Mouse (Mus musculus): Measurements from ENCODE around the gene Thap8. TPM values are rescaled to one million over a fixed set of nuclear protein-coding genes. Genes with fewer than 3 reads are reported as not detected.

Thap8 gene
- polyA plus RNA-seq, 1 experiment from 2014 or later = 0.66 TPM

- WGBS = 84% methylated on average over 5 of the region's 5 CpGs
- no peaks in the 10 kb centered on the region for H3K27me3 ChIP-seq
These were observed 44.5 kb downstream of the Thap8 start for GRCm38 (mm10) chr7:30324300-30324944.

DNA sequence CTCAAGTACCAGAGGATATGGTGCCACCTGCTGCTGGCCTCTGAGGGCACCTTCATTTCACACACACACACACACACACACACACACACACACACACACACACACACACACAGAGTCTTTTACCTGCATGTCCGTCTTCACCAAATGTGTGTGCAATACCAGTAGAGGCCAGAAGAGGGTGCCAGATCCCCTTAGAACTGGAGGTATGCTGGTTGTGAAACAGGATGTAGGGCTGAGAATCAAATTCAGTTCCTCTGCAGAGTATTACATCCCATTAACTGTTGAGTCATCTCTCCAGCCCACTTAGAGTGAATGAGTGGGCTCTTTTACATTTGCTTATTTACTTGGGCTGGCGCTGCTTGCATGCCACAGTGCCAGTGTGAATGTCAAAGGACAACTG lies 45.5 kb downstream of the Thap8 start:
- 33% methylated on average over 2 of the region's 2 CpGs for WGBS
- H3K27ac ChIP-seq (replicated peaks) = no peak overlapping the region
- H3K4me2 ChIP-seq (replicated peaks) = no peak overlapping the region
- no peak for ATAC-seq (replicated peaks)
- no peaks in the 10 kb centered on the region for H3K36me3 ChIP-seq
- no peak overlapping the region for H3K4me3 ChIP-seq
- H3K9ac ChIP-seq (replicated peaks) = no peak overlapping the region
- peaks cover 19% of the 10 kb centered on the region for H3K4me1 ChIP-seq
- H3K27me3 ChIP-seq = no peaks in the 10 kb centered on the region
- H3K9me3 ChIP-seq = no peaks in the 10 kb centered on the region

More at GRCm38 (mm10) chr7:30324300-30324944, 44.5 kb downstream of the Thap8 start:
- no peaks in the 10 kb centered on the region for H3K9me3 ChIP-seq
- no peak overlapping the region for H3K27ac ChIP-seq (replicated peaks)
- H3K4me3 ChIP-seq = no peak overlapping the region
- no peak for ATAC-seq (replicated peaks)
- H3K4me1 ChIP-seq = peaks cover 19% of the 10 kb centered on the region
- H3K36me3 ChIP-seq = no peaks in the 10 kb centered on the region
- no peak overlapping the region for H3K4me2 ChIP-seq (replicated peaks)
- no peak overlapping the region for H3K9ac ChIP-seq (replicated peaks)

DNA sequence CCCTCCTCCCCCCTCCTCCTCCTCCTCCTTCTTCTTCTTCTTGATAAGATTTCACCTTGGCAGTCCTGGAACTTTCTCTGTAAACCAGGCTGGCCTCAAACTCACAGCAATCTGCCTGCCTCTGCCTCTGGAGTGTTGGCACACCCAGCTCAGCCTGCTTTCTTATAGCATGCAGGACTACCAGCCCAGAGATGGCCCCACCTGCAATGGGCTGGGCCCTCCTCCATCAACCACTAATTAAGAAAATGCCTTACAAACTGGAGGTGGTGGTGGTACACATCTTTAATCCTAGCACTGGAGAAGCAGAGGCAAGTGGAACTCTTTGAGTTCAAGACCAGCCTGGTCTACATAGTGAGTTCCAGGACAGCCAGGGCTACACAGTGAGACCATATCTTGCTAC lies 46.5 kb downstream of the Thap8 start:
- Histone ChIP-seq H3K36me3 (no peaks in the 10 kb centered on the region), H3K9ac (replicated peaks) (no peak overlapping the region), H3K27me3 (no peaks in the 10 kb centered on the region), H3K4me1 (peaks cover 11% of the 10 kb centered on the region), H3K4me2 (replicated peaks) (no peak overlapping the region), H3K27ac (replicated peaks) (no peak overlapping the region), H3K9me3 (no peaks in the 10 kb centered on the region), H3K4me3 (no peak overlapping the region)
- no peak for ATAC-seq (replicated peaks)

DNA sequence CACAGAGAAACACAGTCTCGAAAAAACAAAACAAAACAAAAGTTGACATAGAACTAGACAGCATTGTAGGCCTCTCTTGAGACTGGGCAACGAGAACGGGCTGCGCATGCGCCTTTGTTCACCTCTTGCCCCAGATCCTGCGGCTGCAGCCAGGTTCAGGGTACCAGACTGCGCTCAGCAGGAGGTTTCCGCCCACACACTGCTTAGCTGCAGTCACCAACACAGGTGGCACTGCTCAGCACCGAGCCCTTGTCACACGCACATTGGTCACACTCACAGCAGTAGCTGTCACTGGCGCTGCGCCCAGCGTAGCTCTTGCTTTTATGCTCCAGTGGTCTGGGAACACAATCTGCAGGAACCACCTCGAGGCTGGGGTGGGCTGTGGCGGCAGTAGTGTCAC lies 47.2 kb downstream of the Thap8 start:
- Histone ChIP-seq H3K27ac (replicated peaks) (no peak overlapping the region), H3K4me1 (peaks cover 15% of the 10 kb centered on the region), H3K9ac (replicated peaks) (no peak overlapping the region), H3K4me2 (replicated peaks) (no peak overlapping the region), H3K36me3 (no peaks in the 10 kb centered on the region), H3K4me3 (no peak overlapping the region), H3K9me3 (no peaks in the 10 kb centered on the region), H3K27me3 (no peaks in the 10 kb centered on the region)
- WGBS = 56% methylated on average over 15 of the region's 15 CpGs
- ATAC-seq (replicated peaks) = no peak

- no peak for ATAC-seq (replicated peaks)
- no peak overlapping the region for H3K4me2 ChIP-seq (replicated peaks)
- H3K4me3 ChIP-seq = no peak overlapping the region
- H3K27me3 ChIP-seq = no peaks in the 10 kb centered on the region
- H3K36me3 ChIP-seq = no peaks in the 10 kb centered on the region
- H3K9ac ChIP-seq (replicated peaks) = no peak overlapping the region
- no peaks in the 10 kb centered on the region for H3K9me3 ChIP-seq
- 50% methylated on average over 10 of the region's 10 CpGs for WGBS
- H3K4me1 ChIP-seq = peaks cover 19% of the 10 kb centered on the region
- H3K27ac ChIP-seq (replicated peaks) = no peak overlapping the region
These were observed 48.5 kb downstream of the Thap8 start for GRCm38 (mm10) chr7:30328379-30328778.

GRCm38 (mm10) chr7:30331887-30332286 lies 52.0 kb downstream of the Thap8 start:
- H3K36me3 ChIP-seq = no peaks in the 10 kb centered on the region
- peak; percentile 94 for ATAC-seq (replicated peaks)
- H3K4me2 ChIP-seq (replicated peaks) = peak overlapping the region; percentile 42
- H3K9me3 ChIP-seq = no peaks in the 10 kb centered on the region
- no peak overlapping the region; the same call in 1 of the 2 replicates for H3K9ac ChIP-seq (replicated peaks)
- no peaks in the 10 kb centered on the region; the same call in 1 of the 2 replicates for H3K27me3 ChIP-seq
- 0 out of 2 replicates have a peak overlapping the region, but pooled peaks have one; percentile 46 for H3K27ac ChIP-seq (replicated peaks)
- peak overlapping the region; percentile 24 for H3K4me3 ChIP-seq
- WGBS = 2% methylated on average over 13 of the region's 13 CpGs
- H3K4me1 ChIP-seq = peaks cover 48% of the 10 kb centered on the region

DNA sequence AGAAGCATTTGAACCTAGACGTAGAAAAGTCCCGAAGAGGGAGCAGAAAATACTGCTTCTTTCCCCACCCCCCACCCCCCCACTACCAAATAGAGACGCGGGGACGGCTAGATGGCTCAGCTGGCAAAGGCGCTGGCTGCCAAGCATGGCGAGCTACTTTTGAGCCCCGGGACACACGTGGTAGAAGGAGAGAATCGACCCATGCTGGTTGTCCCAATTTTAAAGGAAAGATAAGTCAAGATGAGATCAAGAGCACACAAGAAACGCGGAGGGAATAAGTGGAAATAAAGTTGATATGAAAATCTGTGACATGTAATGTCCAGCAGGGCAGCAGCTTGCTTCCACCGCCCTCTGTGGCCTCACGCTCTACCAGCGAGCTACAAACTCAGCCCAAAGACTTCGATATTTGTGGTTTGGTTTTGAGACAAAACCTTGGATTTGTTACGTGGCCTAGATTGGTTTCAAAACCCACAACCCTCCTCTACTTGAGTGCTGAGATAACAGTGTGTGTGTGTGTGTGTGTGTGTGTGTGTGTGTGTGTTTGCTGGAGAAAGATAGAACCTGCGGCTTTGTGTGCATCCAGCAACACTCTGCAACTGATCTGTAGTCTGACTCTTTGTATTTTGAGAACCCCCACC lies 52.8 kb downstream of the Thap8 start:
- H3K9me3 ChIP-seq = no peaks in the 10 kb centered on the region
- no peaks in the 10 kb centered on the region; the same call in 1 of the 2 replicates for H3K27me3 ChIP-seq
- no peak overlapping the region for H3K9ac ChIP-seq (replicated peaks)
- H3K27ac ChIP-seq (replicated peaks) = 0 out of 2 replicates have a peak overlapping the region, but pooled peaks have one; percentile 57
- 60% methylated on average over 18 of the region's 18 CpGs for WGBS
- H3K4me3 ChIP-seq = no peak overlapping the region
- no peak for ATAC-seq (replicated peaks)
- peaks cover 48% of the 10 kb centered on the region for H3K4me1 ChIP-seq
- H3K36me3 ChIP-seq = no peaks in the 10 kb centered on the region
- no peak overlapping the region for H3K4me2 ChIP-seq (replicated peaks)

- Histone ChIP-seq H3K4me3 (no peak overlapping the region), H3K36me3 (no peaks in the 10 kb centered on the region), H3K9me3 (no peaks in the 10 kb centered on the region), H3K9ac (replicated peaks) (no peak overlapping the region), H3K4me2 (replicated peaks) (no peak overlapping the region), H3K27ac (replicated peaks) (peak overlapping the region; percentile 57), H3K27me3 (no peaks in the 10 kb centered on the region; the same call in 1 of the 2 replicates), H3K4me1 (peaks cover 48% of the 10 kb centered on the region)
- WGBS = 13% methylated on average over 4 of the region's 4 CpGs
- peak; percentile 21; the same call in 1 of the 2 replicates for ATAC-seq (replicated peaks)
These were observed 53.5 kb downstream of the Thap8 start for GRCm38 (mm10) chr7:30333436-30333835.

GRCm38 (mm10) chr7:30334563-30334962 lies 54.7 kb downstream of the Thap8 start:
- H3K9ac ChIP-seq (replicated peaks) = no peak overlapping the region
- peaks cover 49% of the 10 kb centered on the region for H3K4me1 ChIP-seq
- no peak overlapping the region for H3K4me3 ChIP-seq
- no peak for ATAC-seq (replicated peaks)
- H3K36me3 ChIP-seq = no peaks in the 10 kb centered on the region
- no peaks in the 10 kb centered on the region; the same call in 1 of the 2 replicates for H3K27me3 ChIP-seq
- H3K9me3 ChIP-seq = no peaks in the 10 kb centered on the region
- H3K27ac ChIP-seq (replicated peaks) = no peak overlapping the region
- 51% methylated on average over 5 of the region's 5 CpGs for WGBS
- no peak overlapping the region for H3K4me2 ChIP-seq (replicated peaks)

GRCm38 (mm10) chr7:30335688-30336087 lies 55.8 kb downstream of the Thap8 start:
- Histone ChIP-seq H3K27me3 (no peaks in the 10 kb centered on the region; the same call in 1 of the 2 replicates), H3K4me3 (no peak overlapping the region), H3K36me3 (no peaks in the 10 kb centered on the region), H3K27ac (replicated peaks) (no peak overlapping the region), H3K4me1 (peaks cover 52% of the 10 kb centered on the region), H3K4me2 (replicated peaks) (no peak overlapping the region), H3K9ac (replicated peaks) (no peak overlapping the region), H3K9me3 (no peaks in the 10 kb centered on the region)
- 0 out of 2 replicates have a peak, but pooled peaks have one; percentile 15 for ATAC-seq (replicated peaks)
- 73% methylated on average over 6 of the region's 6 CpGs for WGBS

GRCm38 (mm10) chr7:30336384-30336783 lies 56.5 kb downstream of the Thap8 start:
- no peak overlapping the region for H3K9ac ChIP-seq (replicated peaks)
- peak overlapping the region; percentile 20; the same call in 1 of the 2 replicates for H3K4me2 ChIP-seq (replicated peaks)
- H3K4me1 ChIP-seq = peaks cover 56% of the 10 kb centered on the region
- H3K36me3 ChIP-seq = no peaks in the 10 kb centered on the region
- no peaks in the 10 kb centered on the region for H3K9me3 ChIP-seq
- WGBS = under 1% methylated on average over 9 of the region's 9 CpGs
- no peaks in the 10 kb centered on the region; the same call in 1 of the 2 replicates for H3K27me3 ChIP-seq
- ATAC-seq (replicated peaks) = peak; percentile 51
- H3K27ac ChIP-seq (replicated peaks) = no peak overlapping the region; the same call in 1 of the 2 replicates
- no peak overlapping the region for H3K4me3 ChIP-seq

- H3K36me3 ChIP-seq = no peaks in the 10 kb centered on the region
- no peak for ATAC-seq (replicated peaks)
- H3K4me1 ChIP-seq = peaks cover 26% of the 10 kb centered on the region
- H3K9ac ChIP-seq (replicated peaks) = no peak overlapping the region
- peaks cover 2% of the 10 kb centered on the region; the same call in 1 of the 2 replicates for H3K27me3 ChIP-seq
- no peak overlapping the region for H3K27ac ChIP-seq (replicated peaks)
- H3K9me3 ChIP-seq = no peaks in the 10 kb centered on the region
- no peak overlapping the region for H3K4me3 ChIP-seq
- H3K4me2 ChIP-seq (replicated peaks) = no peak overlapping the region
- WGBS = 61% methylated on average over 5 of the region's 5 CpGs
These were observed 59.7 kb downstream of the Thap8 start for GRCm38 (mm10) chr7:30339432-30340109.
